Mouse (Mus musculus): ENCODE measurements around the gene 6030468B19Rik. TPM values are rescaled to one million over a fixed set of nuclear protein-coding genes. Genes with fewer than 3 reads are reported as not detected.

The 6030468B19Rik gene
- polyA plus RNA-seq, 1 experiment, result 7.6 TPM

DNA sequence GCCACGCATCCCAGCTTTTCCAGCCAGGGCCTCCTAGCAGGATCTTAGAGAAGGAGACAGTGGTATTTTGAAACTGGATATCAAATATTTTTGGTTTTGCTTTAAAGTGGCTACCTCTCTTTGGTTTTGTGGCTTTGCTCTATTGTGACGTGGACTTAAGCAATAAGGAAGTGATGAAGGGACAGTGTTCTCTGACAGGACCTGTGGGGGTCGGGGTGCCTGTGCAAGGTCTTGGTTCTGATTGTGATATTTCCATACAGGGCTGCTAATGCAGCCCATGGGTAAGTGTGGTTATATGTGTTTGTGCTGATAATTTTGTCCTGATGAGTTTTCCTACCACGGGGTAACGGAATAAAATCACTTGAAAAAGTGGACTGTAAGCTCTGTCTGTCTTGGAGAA lies 57.9 kb downstream of the 6030468B19Rik start:
- H3K4me1 ChIP-seq (ENCODE audit: control insufficient read depth, insufficient read depth, insufficient read length), result no peaks in the 10 kb centered on the region
- peaks cover 1% of the 10 kb centered on the region; the same call in 1 of the 2 replicates for H3K36me3 ChIP-seq (ENCODE audit: control insufficient read depth, insufficient read depth, low read length)
- no peak overlapping the region for H3K27ac ChIP-seq (ENCODE audit: insufficient read depth, low read length)
- no peak overlapping the region for H3K4me3 ChIP-seq (ENCODE audit: extremely low read depth, insufficient read depth, insufficient read length)
- no peaks in the 10 kb centered on the region for H3K27me3 ChIP-seq (ENCODE audit: control insufficient read depth, insufficient read depth, low read length)
- 89% methylated on average over 5 of the region's 5 CpGs for WGBS
- TF ChIP-seq CTCF (IDR thresholded peaks at IDR 0.05; ENCODE audit: extremely low read depth, insufficient read depth, insufficient read length, insufficient replicate concordance) (no peak), POLR2A (IDR thresholded peaks at IDR 0.05; ENCODE audit: low read depth, low read length) (no peak)
- DNase-seq (ENCODE audit: low read depth in 1 of 2, low spot score in 2 of 2), result no peak

DNA sequence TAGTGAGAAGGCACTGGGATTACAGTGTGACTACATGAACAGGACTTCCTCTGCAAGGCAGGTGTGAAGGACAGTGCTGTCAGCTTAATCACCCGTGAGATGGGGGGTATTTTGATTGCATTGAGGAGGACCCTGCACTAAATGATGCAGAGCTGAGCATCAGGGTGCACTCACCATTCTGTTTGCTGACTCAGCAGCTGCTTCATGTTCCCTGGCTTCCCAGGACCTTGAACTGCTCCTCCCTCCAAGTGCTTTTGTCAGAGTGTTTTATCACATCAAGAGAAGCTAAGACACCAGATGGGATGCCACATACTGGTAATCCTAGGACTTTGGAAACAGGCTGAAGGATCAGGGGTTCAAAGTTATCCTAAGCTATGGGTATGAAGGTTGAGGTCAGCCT lies 58.5 kb downstream of the 6030468B19Rik start:
- 89% methylated on average over 1 of the region's 1 CpGs for WGBS
- Histone ChIP-seq H3K27ac (ENCODE audit: insufficient read depth, low read length) (no peak overlapping the region), H3K27me3 (ENCODE audit: control insufficient read depth, insufficient read depth, low read length) (peaks cover 3% of the 10 kb centered on the region; the same call in 1 of the 2 replicates), H3K4me1 (ENCODE audit: control insufficient read depth, insufficient read depth, insufficient read length) (no peaks in the 10 kb centered on the region), H3K4me3 (ENCODE audit: extremely low read depth, insufficient read depth, insufficient read length) (no peak overlapping the region), H3K36me3 (ENCODE audit: control insufficient read depth, insufficient read depth, low read length) (peaks cover 1% of the 10 kb centered on the region; the same call in 1 of the 2 replicates)
- no peak for DNase-seq (ENCODE audit: low read depth in 1 of 2, low spot score in 2 of 2)
- TF ChIP-seq POLR2A (IDR thresholded peaks at IDR 0.05; ENCODE audit: low read depth, low read length) (no peak), CTCF (IDR thresholded peaks at IDR 0.05; ENCODE audit: extremely low read depth, insufficient read depth, insufficient read length, insufficient replicate concordance) (no peak)

Other genes with a start within 250 kb of the 6030468B19Rik start
- gene Tnrc6c, start 143.4 kb upstream of the 6030468B19Rik start, polyA plus RNA-seq (2012; rRNA removed), result 22.7 and 29.1 TPM in 2 replicates
- 90.1 and 127 TPM in 2 replicates for gene Tmc8, start 15.6 kb upstream of the 6030468B19Rik start, polyA plus RNA-seq (2012; rRNA removed)
- 119 and 136 TPM in 2 replicates for gene Tmc6, start 15.5 kb upstream of the 6030468B19Rik start, polyA plus RNA-seq (2012; rRNA removed)
- gene Gm20708, start 12.0 kb downstream of the 6030468B19Rik start, polyA plus RNA-seq (2012; rRNA removed), result 0.25 TPM in 1 of 2 replicates, not detected in the other
- 188 and 245 TPM in 2 replicates for gene Syngr2, start 12.0 kb downstream of the 6030468B19Rik start, polyA plus RNA-seq (2012; rRNA removed)
- gene Afmid, start 28.3 kb downstream of the 6030468B19Rik start, polyA plus RNA-seq (2012; rRNA removed), result 18.5 and 19.2 TPM in 2 replicates
- gene Tk1, start 28.4 kb downstream of the 6030468B19Rik start, polyA plus RNA-seq (2012; rRNA removed), result 61.6 and 68.4 TPM in 2 replicates
- 11.6 and 14.1 TPM in 2 replicates for gene Birc5, start 51.6 kb downstream of the 6030468B19Rik start, polyA plus RNA-seq (2012; rRNA removed)
- gene Tmem235, start 63.1 kb downstream of the 6030468B19Rik start, polyA plus RNA-seq (2012; rRNA removed), result not detected in 2 replicates
- 15.4 and 16.2 TPM in 2 replicates for gene Tha1, start 75.8 kb downstream of the 6030468B19Rik start, polyA plus RNA-seq (2012; rRNA removed)
- 22.0 and 31.0 TPM in 2 replicates for gene Socs3, start 172.4 kb downstream of the 6030468B19Rik start, polyA plus RNA-seq (2012; rRNA removed)
- 35.6 and 43.7 TPM in 2 replicates for gene Pgs1, start 188.6 kb downstream of the 6030468B19Rik start, polyA plus RNA-seq (2012; rRNA removed)

Data from spleen, adult 2 months (tissue).